ENCODE assay signal across 8 mouse cellular contexts in genomic region chr9:21153331-21153730, GRCm38 (mm10). TPM values are rescaled to one million over a fixed set of nuclear protein-coding genes. Genes with fewer than 3 reads are reported as not detected.
DNase-seq lines count a peak whose midpoint lies in the region; ATAC-seq lines count a peak whose summit lies in the region.

No protein-coding gene starts in this region.

- H3K9me3 ChIP-seq in kidney, embryonic 14.5 days (ENCODE audit: control insufficient read depth, low read length), result no peaks in the 10 kb centered on the region
- peaks cover 3% of the 10 kb centered on the region; the same call in 1 of the 2 replicates for H3K9me3 ChIP-seq in embryonic facial prominence, embryonic 10.5 days
- no peaks in the 10 kb centered on the region; the same call in 1 of the 2 replicates for H3K9me3 ChIP-seq in hindbrain, embryonic 10.5 days
- no peaks in the 10 kb centered on the region; the same call in 1 of the 2 replicates for H3K9me3 ChIP-seq in midbrain, embryonic 10.5 days (replicated peaks)

- H3K9ac ChIP-seq in kidney, embryonic 14.5 days (ENCODE audit: low read depth, low read length), result peak overlapping the region; percentile 51; the same call in 1 of the 2 replicates

- H3K27me3 ChIP-seq in kidney, embryonic 14.5 days (ENCODE audit: control insufficient read depth, insufficient read depth, low read length), result no peaks in the 10 kb centered on the region
- no peaks in the 10 kb centered on the region for H3K27me3 ChIP-seq in embryonic facial prominence, embryonic 10.5 days (replicated peaks; ENCODE audit: low read depth, poor library complexity, severe bottlenecking)
- H3K27me3 ChIP-seq in hindbrain, embryonic 10.5 days (ENCODE audit: insufficient read depth, poor library complexity, severe bottlenecking), result 0 out of 2 replicates have a peak, but pooled peaks cover 9% of the 10 kb centered on the region
- peaks cover 8% of the 10 kb centered on the region; the same call in 1 of the 2 replicates for H3K27me3 ChIP-seq in midbrain, embryonic 10.5 days (ENCODE audit: low read depth, poor library complexity, severe bottlenecking)

- 3% methylated on average over 12 of the region's 12 CpGs for WGBS in kidney, embryonic 14.5 days
- 9% methylated on average over 12 of the region's 12 CpGs for WGBS in embryonic facial prominence, embryonic 10.5 days
- WGBS in hindbrain, embryonic 10.5 days, result 5% methylated on average over 12 of the region's 12 CpGs
- 12% methylated on average over 12 of the region's 12 CpGs for WGBS in midbrain, embryonic 10.5 days

- ATAC-seq in kidney, embryonic 14.5 days (ENCODE audit: low FRiP score, low TSS enrichment), result peak; percentile 13; the same call in 1 of the 2 replicates
- no peak for ATAC-seq in erythroid progenitor cell, adult 5-6 weeks (replicated peaks; ENCODE audit: low FRiP score, poor library complexity, severe bottlenecking)

- no peak overlapping the region for H3K27ac ChIP-seq in kidney, embryonic 14.5 days (ENCODE audit: low read depth, low read length)
- H3K27ac ChIP-seq in embryonic facial prominence, embryonic 10.5 days (replicated peaks), result peak overlapping the region; percentile 82
- peak overlapping the region; percentile 70 for H3K27ac ChIP-seq in hindbrain, embryonic 10.5 days
- peak overlapping the region; percentile 39; the same call in 1 of the 2 replicates for H3K27ac ChIP-seq in midbrain, embryonic 10.5 days (replicated peaks)

- no peaks in the 10 kb centered on the region for H3K36me3 ChIP-seq in kidney, embryonic 14.5 days (ENCODE audit: control insufficient read depth, insufficient read depth, low read length)
- peaks cover under 1% of the 10 kb centered on the region; the same call in 1 of the 2 replicates for H3K36me3 ChIP-seq in embryonic facial prominence, embryonic 10.5 days (replicated peaks)
- peaks cover 1% of the 10 kb centered on the region for H3K36me3 ChIP-seq in hindbrain, embryonic 10.5 days
- no peaks in the 10 kb centered on the region for H3K36me3 ChIP-seq in midbrain, embryonic 10.5 days

- H3K4me2 ChIP-seq in kidney, embryonic 14.5 days (replicated peaks; ENCODE audit: low read depth, low read length), result peak overlapping the region; percentile 83

- H3K4me1 ChIP-seq in kidney, embryonic 14.5 days (ENCODE audit: control insufficient read depth, insufficient read depth, low read length), result peaks cover 28% of the 10 kb centered on the region
- peaks cover 40% of the 10 kb centered on the region for H3K4me1 ChIP-seq in embryonic facial prominence, embryonic 10.5 days
- H3K4me1 ChIP-seq in hindbrain, embryonic 10.5 days (replicated peaks), result peaks cover 36% of the 10 kb centered on the region
- H3K4me1 ChIP-seq in midbrain, embryonic 10.5 days, result peaks cover 31% of the 10 kb centered on the region

- no peak for DNase-seq in kidney, adult 8-10 months
- peak; percentile 38 for DNase-seq in embryonic facial prominence, embryonic 10.5 days (ENCODE audit: low spot score)
- peak; percentile 27 for DNase-seq in hindbrain, embryonic 10.5 days (ENCODE audit: low spot score)
- no peak for DNase-seq in midbrain, embryonic 10.5 days (ENCODE audit: low spot score)
- DNase-seq in layer of hippocampus, postnatal 36 days, result no peak
- DNase-seq in layer of hippocampus, adult 11-12 months (ENCODE audit: low spot score), result no peak

- H3K4me3 ChIP-seq in kidney, embryonic 14.5 days (ENCODE audit: low read length), result peak overlapping the region; percentile 32
- peak overlapping the region; percentile 52 for H3K4me3 ChIP-seq in embryonic facial prominence, embryonic 10.5 days
- H3K4me3 ChIP-seq in hindbrain, embryonic 10.5 days, result peak overlapping the region; percentile 43
- peak overlapping the region; percentile 43 for H3K4me3 ChIP-seq in midbrain, embryonic 10.5 days

RNA-seq across cellular contexts. Expression of gene Cdc37, which starts 3.5 kb away (rescaled TPM):
- 366 and 377 TPM in 2 replicates for polyA plus RNA-seq in kidney, embryonic 14.5 days (2014; fragmentation: Nextera tagmentation; extraction: Ambion mirVana)
- polyA plus RNA-seq in embryonic facial prominence, embryonic 10.5 days (2016; fragmentation: Nextera tagmentation; extraction: Ambion mirVana), result 418 and 430 TPM in 2 replicates
- polyA plus RNA-seq in hindbrain, embryonic 10.5 days (2016; fragmentation: Nextera tagmentation; extraction: Ambion mirVana), result 333 and 374 TPM in 2 replicates
- 351 and 367 TPM in 2 replicates for polyA plus RNA-seq in midbrain, embryonic 10.5 days (2016; fragmentation: Nextera tagmentation; extraction: Ambion mirVana)
- 28.9 and 42.9 TPM in 2 replicates for total RNA-seq in erythroid progenitor cell, adult 5-6 weeks (2015; ENCODE audit: low replicate concordance)
- total RNA-seq in erythroid progenitor cell, adult 5-6 weeks (2017; ENCODE audit: low replicate concordance), result 68.0 and 76.5 TPM in 2 replicates
- 100 to 1,000 TPM; 142 to 150 TPM for total RNA-seq in layer of hippocampus, postnatal 36 days (2021)

RNA-seq across cellular contexts. Expression of gene Pde4a, which starts 12.2 kb away (rescaled TPM):
- polyA plus RNA-seq in kidney, embryonic 14.5 days (2014; fragmentation: Nextera tagmentation; extraction: Ambion mirVana), result 13.7 and 14.0 TPM in 2 replicates
- 4.9 and 5.3 TPM in 2 replicates for polyA plus RNA-seq in embryonic facial prominence, embryonic 10.5 days (2016; fragmentation: Nextera tagmentation; extraction: Ambion mirVana)
- 3.7 and 6.5 TPM in 2 replicates for polyA plus RNA-seq in hindbrain, embryonic 10.5 days (2016; fragmentation: Nextera tagmentation; extraction: Ambion mirVana)
- 3.8 and 5.0 TPM in 2 replicates for polyA plus RNA-seq in midbrain, embryonic 10.5 days (2016; fragmentation: Nextera tagmentation; extraction: Ambion mirVana)
- 4.6 TPM in 1 of 2 replicates, not detected in the other for total RNA-seq in erythroid progenitor cell, adult 5-6 weeks (2015; ENCODE audit: low replicate concordance)
- 0.15 and 0.39 TPM in 2 replicates for total RNA-seq in erythroid progenitor cell, adult 5-6 weeks (2017; ENCODE audit: low replicate concordance)
- total RNA-seq in layer of hippocampus, postnatal 36 days (2021), result 10 to 100 TPM; 84.2 to 86.8 TPM

RNA-seq across cellular contexts. Expression of gene Tyk2, which starts 22.3 kb away (rescaled TPM):
- 5.6 and 8.7 TPM in 2 replicates for polyA plus RNA-seq in kidney, embryonic 14.5 days (2014; fragmentation: Nextera tagmentation; extraction: Ambion mirVana)
- 14.8 and 16.1 TPM in 2 replicates for polyA plus RNA-seq in embryonic facial prominence, embryonic 10.5 days (2016; fragmentation: Nextera tagmentation; extraction: Ambion mirVana)
- polyA plus RNA-seq in hindbrain, embryonic 10.5 days (2016; fragmentation: Nextera tagmentation; extraction: Ambion mirVana), result 15.3 and 15.5 TPM in 2 replicates
- 13.6 and 14.8 TPM in 2 replicates for polyA plus RNA-seq in midbrain, embryonic 10.5 days (2016; fragmentation: Nextera tagmentation; extraction: Ambion mirVana)
- 2.5 and 5.0 TPM in 2 replicates for total RNA-seq in erythroid progenitor cell, adult 5-6 weeks (2015; ENCODE audit: low replicate concordance)
- 4.7 and 5.0 TPM in 2 replicates for total RNA-seq in erythroid progenitor cell, adult 5-6 weeks (2017; ENCODE audit: low replicate concordance)
- total RNA-seq in layer of hippocampus, postnatal 36 days (2021), result 10 to 100 TPM; 14.6 to 18.0 TPM

Comparison
In these comparisons a context has a peak if more than half of its experiments do, and no peak if none do; other contexts are left out.
1. DNase-seq: peak in embryonic facial prominence, embryonic 10.5 days (single experiment) and hindbrain, embryonic 10.5 days (single experiment); none in kidney, adult 8-10 months (0 of 2), midbrain, embryonic 10.5 days (single experiment), layer of hippocampus, postnatal 36 days (0 of 2) and layer of hippocampus, adult 11-12 months (single experiment).
2. Peak in every context shown above with its lines, with median percentiles within 50 percentile points of each other: H3K4me3 ChIP-seq.